Mouse (Mus musculus) adipocyte (in vitro differentiated cells): ENCODE data around the gene Cfap126.
"Not testable (repeated sequence)": the region's sequence is repeated elsewhere in the genome, so short reads cannot be mapped to it uniquely, and the experiment has no call there.

Experiments
- DNase-seq: peaks from one replicate; pipeline ENCODE4 v3.0.0-alpha.2; 2016; ENCODE audit warnings: low spot score

Cfap126 gene

GRCm38 (mm10) chr1:171113873-171114299, at the start of gene Cfap126:
TSS of gene Cfap126 (plus strand) at chr1:171113918.
- peak; percentile 74 for DNase-seq

- DNase-seq, result not testable (repeated sequence)
Measured at GRCm38 (mm10) chr1:171064491-171065242, 49.1 kb upstream of the Cfap126 start, which contains the start of gene Fcgr3. TSS of gene Fcgr3 (minus strand) at chr1:171064935.

DNA sequence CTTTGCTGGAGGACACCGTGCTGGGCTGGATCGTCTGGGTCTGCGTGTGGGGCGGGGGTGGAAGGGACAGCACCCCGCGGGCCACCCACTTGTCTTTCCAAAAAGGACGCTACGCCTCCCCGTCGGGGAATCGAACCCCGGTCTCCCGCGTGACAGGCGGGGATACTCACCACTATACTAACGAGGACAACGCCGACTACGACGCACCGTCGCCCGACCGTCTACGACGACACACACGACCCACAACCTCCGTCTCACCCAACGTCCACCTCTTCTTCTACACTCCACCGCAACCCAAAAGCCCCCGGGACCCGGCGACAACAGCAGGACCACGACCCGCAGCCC, 48.5 kb upstream of the Cfap126 start:
- DNase-seq, result not testable (repeated sequence)

DNA sequence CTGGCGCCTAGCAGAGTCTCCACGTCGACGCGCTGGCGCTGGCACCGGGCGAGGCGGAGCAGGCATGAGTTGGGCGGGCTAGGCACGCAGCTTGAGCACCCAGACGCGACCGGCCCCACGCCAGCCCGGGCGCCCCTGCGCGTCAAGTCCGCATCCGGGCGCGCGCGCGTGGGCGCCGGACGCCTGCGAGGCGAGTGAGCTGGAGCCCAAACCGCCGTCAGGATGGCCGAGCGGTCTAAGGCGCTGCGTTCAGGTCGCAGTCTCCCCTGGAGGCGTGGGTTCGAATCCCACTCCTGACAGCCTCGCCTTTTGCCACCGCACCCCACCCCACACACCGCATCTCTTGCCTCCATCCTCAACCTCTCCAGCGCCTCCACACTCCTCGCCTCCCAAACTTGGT, 48.0 kb upstream of the Cfap126 start:
- not testable (repeated sequence) for DNase-seq

- DNase-seq, result not testable (repeated sequence)
Measured at GRCm38 (mm10) chr1:171066583-171066982, 47.1 kb upstream of the Cfap126 start.

DNA sequence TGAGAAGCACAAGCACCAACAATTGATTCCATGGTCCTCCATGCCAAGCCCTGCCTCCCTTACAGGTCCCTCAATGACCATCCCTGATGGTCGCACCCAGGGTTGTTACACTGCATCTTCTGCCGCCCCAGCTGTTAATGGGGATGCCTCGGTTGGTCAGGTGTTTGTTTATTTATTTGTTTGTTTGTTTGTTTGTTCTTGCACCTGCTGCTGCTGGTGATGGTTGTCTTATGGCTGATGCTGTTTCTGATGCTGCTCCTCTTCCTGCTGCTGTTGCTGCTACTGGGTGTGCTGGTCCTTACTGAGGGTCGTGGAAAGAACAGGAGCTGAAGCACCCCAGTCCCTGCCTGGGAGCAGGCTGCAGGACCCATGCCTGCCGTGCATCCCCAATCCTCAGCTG, 45.8 kb upstream of the Cfap126 start:
- DNase-seq, result not testable (repeated sequence)

GRCm38 (mm10) chr1:171069508-171069907, 44.2 kb upstream of the Cfap126 start:
- DNase-seq, result peak; percentile 42

- not testable (repeated sequence) for DNase-seq
Measured at GRCm38 (mm10) chr1:171070879-171071278, 42.8 kb upstream of the Cfap126 start.

- DNase-seq, result not testable (repeated sequence)
Measured at GRCm38 (mm10) chr1:171071726-171072125, 42.0 kb upstream of the Cfap126 start.

GRCm38 (mm10) chr1:171072217-171072616, 41.5 kb upstream of the Cfap126 start:
- DNase-seq, result not testable (repeated sequence)

- peak; percentile 36 for DNase-seq
Measured at GRCm38 (mm10) chr1:171074283-171074682, 39.4 kb upstream of the Cfap126 start.

- DNase-seq, result not testable (repeated sequence)
Measured at GRCm38 (mm10) chr1:171076176-171076575, 37.5 kb upstream of the Cfap126 start.

GRCm38 (mm10) chr1:171077192-171077591, 36.5 kb upstream of the Cfap126 start:
- DNase-seq, result not testable (repeated sequence)

DNA sequence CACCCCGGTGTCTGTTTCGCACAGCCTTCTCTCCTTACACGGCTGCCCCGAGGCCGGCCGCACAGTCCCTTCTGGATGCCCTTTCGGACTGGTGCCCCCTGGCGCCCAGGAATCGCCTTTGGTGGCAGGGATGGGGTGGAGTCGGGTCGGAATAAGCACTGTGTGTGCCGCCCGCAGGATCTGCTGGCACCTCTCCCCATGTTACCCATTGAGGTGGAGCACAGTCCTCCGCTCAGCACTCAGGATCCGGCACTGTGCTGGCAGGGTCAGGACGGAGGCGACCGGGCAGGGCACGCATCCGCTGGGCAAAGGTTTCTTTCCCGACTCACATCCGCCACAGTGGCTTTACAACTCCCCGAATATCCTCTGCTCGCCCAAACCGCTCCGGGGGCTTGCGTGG, 35.8 kb upstream of the Cfap126 start:
- not testable (repeated sequence) for DNase-seq

- DNase-seq, result not testable (repeated sequence)
Measured at GRCm38 (mm10) chr1:171078419-171078818, 35.3 kb upstream of the Cfap126 start.

DNA sequence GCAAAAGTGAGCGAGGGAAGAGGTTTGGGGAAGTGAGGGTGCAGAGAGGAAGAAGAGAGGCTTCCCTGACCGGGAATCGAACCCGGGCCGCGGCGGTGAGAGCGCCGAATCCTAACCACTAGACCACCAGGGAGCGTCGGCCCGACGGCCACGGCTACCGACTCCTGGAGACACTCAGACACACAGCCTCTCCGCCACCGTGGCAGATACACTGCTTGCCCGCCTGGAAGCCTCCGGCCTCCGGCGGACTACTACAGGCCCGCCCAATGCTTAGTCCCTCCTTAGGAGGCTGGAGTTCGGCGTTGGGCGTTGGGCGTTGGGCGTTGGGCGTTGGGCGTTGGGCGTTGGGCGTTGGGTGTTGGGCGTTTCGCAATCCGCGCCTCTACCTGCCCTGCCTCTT, 34.4 kb upstream of the Cfap126 start:
- DNase-seq, result not testable (repeated sequence)

- not testable (repeated sequence) for DNase-seq
Measured at GRCm38 (mm10) chr1:171079825-171080224, 33.9 kb upstream of the Cfap126 start.

- not testable (repeated sequence) for DNase-seq
Measured at GRCm38 (mm10) chr1:171081512-171082231, 32.0 kb upstream of the Cfap126 start.

- no peak for DNase-seq
Measured at GRCm38 (mm10) chr1:171085718-171086117, 28.0 kb upstream of the Cfap126 start.

DNA sequence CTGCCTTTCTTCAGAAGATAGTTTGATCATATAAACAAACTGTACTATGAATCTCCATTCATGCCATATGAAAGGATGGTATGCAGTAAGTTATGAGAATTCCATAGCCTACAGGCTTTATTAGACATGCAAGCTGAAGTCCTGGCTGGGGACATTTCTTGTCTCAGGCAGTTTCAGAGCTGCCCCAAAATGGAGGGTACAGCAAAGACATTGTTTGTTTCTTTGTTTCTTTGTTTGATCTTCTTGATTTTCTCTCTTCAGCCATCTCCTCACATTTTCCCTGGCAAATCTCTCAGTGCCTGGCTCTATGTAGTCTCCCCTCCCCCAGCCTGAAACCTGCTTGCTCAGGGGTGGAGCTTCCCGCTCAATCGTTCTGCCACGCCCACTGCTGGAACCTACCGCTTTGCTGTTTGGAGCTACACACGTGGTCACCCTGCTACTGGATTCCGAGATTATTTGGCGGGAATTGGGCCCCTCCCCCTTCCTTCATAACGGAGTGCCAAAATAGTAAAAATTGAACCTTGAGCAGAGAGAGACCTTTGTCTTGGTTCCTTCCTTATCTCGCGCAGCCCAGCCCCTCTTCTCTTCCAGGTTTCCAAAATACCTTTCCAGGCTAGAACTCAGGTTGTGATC, 25.4 kb upstream of the Cfap126 start:
- not testable (repeated sequence) for DNase-seq

GRCm38 (mm10) chr1:171089891-171090290, 23.8 kb upstream of the Cfap126 start:
- DNase-seq, result no peak

- DNase-seq, result no peak
Measured at GRCm38 (mm10) chr1:171090761-171091160, 23.0 kb upstream of the Cfap126 start.

DNA sequence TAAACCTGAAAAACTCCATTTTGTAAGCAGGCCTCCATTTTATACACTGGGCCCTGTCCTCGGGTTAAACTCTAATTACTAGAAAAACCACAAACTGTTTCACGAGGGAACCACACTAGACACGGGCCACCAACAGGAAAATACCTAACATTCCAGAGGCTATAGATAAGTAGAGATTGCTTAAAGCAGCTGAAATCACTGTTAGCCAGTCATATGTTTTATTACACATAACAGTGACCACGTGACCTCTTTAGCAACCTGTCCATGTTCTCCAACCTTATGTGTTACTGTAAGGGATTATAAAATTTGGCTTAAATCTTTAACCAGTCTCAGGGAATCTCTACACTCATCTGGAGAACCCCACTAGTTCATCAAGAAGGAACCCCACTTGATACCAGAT, 19.3 kb upstream of the Cfap126 start:
- no peak for DNase-seq
